Mouse (Mus musculus) spleen, adult 2 months (tissue): ENCODE measurements around the gene Rps24. TPM values are rescaled to one million over a fixed set of nuclear protein-coding genes. Genes with fewer than 3 reads are reported as not detected.

Experiments used
- DNase-seq, 2 experiments: peaks; one replicate each; pipeline versions ENCODE4 v3.0.0 to v3.0.0-alpha.2; 2012 to 2021; ENCODE audit warnings: low spot score in 2 of 2, low read depth in 1 of 2
- H3K27ac ChIP-seq: fragments of 200-500 bp; 2 replicates; pipeline ENCODE4 v1.5.1; 2012; ENCODE audit warnings: low read length, inconsistent platforms; ENCODE audit not compliant: insufficient read depth
- H3K27me3 ChIP-seq: fragments of 200-500 bp; 2 replicates; pipeline ENCODE4 v1.6.1; 2012; ENCODE audit warnings: mild to moderate bottlenecking, moderate library complexity, low read length, inconsistent platforms; ENCODE audit not compliant: control insufficient read depth, insufficient read depth
- H3K36me3 ChIP-seq: fragments of 200-500 bp; 2 replicates; pipeline ENCODE4 v1.6.1; 2012; ENCODE audit warnings: mild to moderate bottlenecking, low read length, inconsistent platforms; ENCODE audit not compliant: control insufficient read depth, insufficient read depth
- H3K4me1 ChIP-seq: fragments of 200-500 bp; 2 replicates; pipeline ENCODE4 v1.6.1; 2011; ENCODE audit warnings: inconsistent platforms; ENCODE audit not compliant: control insufficient read depth, insufficient read depth, insufficient read length
- H3K4me3 ChIP-seq: fragments of 200-500 bp; 2 replicates; pipeline ENCODE4 v1.5.1; 2011; ENCODE audit warnings: mild to moderate bottlenecking, inconsistent platforms; ENCODE audit not compliant: insufficient read depth, insufficient read length; ENCODE audit errors: extremely low read depth
- CTCF ChIP-seq: fragments of 200-500 bp; IDR thresholded peaks from 2 replicates; pipeline ENCODE4 v1.5.1; 2011; ENCODE audit warnings: mild to moderate bottlenecking, inconsistent platforms; ENCODE audit not compliant: insufficient read depth, insufficient read length, insufficient replicate concordance; ENCODE audit errors: extremely low read depth
- POLR2A ChIP-seq: fragments of 200-500 bp; IDR thresholded peaks from 2 replicates; pipeline ENCODE4 v1.6.1; 2011; ENCODE audit warnings: low read depth, low read length, inconsistent platforms
- WGBS: fragments of 180-500 bp; shearing (Covaris S2); methylation state at CpG from one replicate; pipeline ENCODE4 v1.1.7; 2018; 5-methylcytosine and 5-hydroxymethylcytosine counted together
- polyA plus RNA-seq: library from polyadenylated mRNA; depleted of rRNA; stranded (reverse); fragments of >200 nt; gene quantifications from 2 replicates; pipeline ENCODE4 v1.2.3, GENCODE M21; 2012

The Rps24 gene
- polyA plus RNA-seq, 1 experiment = 850 TPM

GRCm38 (mm10) chr14:24510679-24511078 is 23.8 kb downstream of the Rps24 start:
- H3K4me1 ChIP-seq = no peaks in the 10 kb centered on the region
- no peaks in the 10 kb centered on the region for H3K27me3 ChIP-seq
- no peak for DNase-seq
- no peak overlapping the region for H3K27ac ChIP-seq
- H3K4me3 ChIP-seq = no peak overlapping the region
- H3K36me3 ChIP-seq = no peaks in the 10 kb centered on the region
- 85% methylated on average over 2 of the region's 2 CpGs for WGBS
- TF ChIP-seq POLR2A = no peak
- TF ChIP-seq CTCF = no peak

GRCm38 (mm10) chr14:24512527-24513161 is 25.7 kb downstream of the Rps24 start:
- no peak for DNase-seq
- TF ChIP-seq POLR2A (no peak), CTCF (no peak)
- H3K36me3 ChIP-seq = no peaks in the 10 kb centered on the region
- no peaks in the 10 kb centered on the region for H3K4me1 ChIP-seq
- no peaks in the 10 kb centered on the region for H3K27me3 ChIP-seq
- H3K4me3 ChIP-seq = no peak overlapping the region
- no peak overlapping the region for H3K27ac ChIP-seq
- WGBS = 92% methylated on average over 6 of the region's 6 CpGs

- H3K27me3 ChIP-seq = no peaks in the 10 kb centered on the region
- 81% methylated on average over 8 of the region's 8 CpGs for WGBS
- no peaks in the 10 kb centered on the region for H3K36me3 ChIP-seq
- no peak for DNase-seq
- no peak overlapping the region for H3K27ac ChIP-seq
- no peak overlapping the region for H3K4me3 ChIP-seq
- no peak for TF ChIP-seq CTCF
- no peak for TF ChIP-seq POLR2A
- no peaks in the 10 kb centered on the region for H3K4me1 ChIP-seq
Observed at GRCm38 (mm10) chr14:24521597-24521996, 34.7 kb downstream of the Rps24 start.

- Histone ChIP-seq H3K4me3 (no peak overlapping the region), H3K36me3 (no peaks in the 10 kb centered on the region), H3K27me3 (no peaks in the 10 kb centered on the region), H3K27ac (no peak overlapping the region), H3K4me1 (no peaks in the 10 kb centered on the region)
- TF ChIP-seq POLR2A = no peak
- WGBS = 85% methylated on average over 3 of the region's 3 CpGs
- DNase-seq = no peak
Observed at GRCm38 (mm10) chr14:24525137-24525536, 38.2 kb downstream of the Rps24 start.

- no peak for DNase-seq
- Histone ChIP-seq H3K27ac (no peak overlapping the region), H3K4me3 (no peak overlapping the region), H3K27me3 (no peaks in the 10 kb centered on the region), H3K4me1 (no peaks in the 10 kb centered on the region), H3K36me3 (no peaks in the 10 kb centered on the region)
- TF ChIP-seq POLR2A (no peak), CTCF (no peak)
- 87% methylated on average over 10 of the region's 10 CpGs for WGBS
Observed at GRCm38 (mm10) chr14:24525677-24526415, 38.9 kb downstream of the Rps24 start.

- no peaks in the 10 kb centered on the region for H3K4me1 ChIP-seq
- no peak for TF ChIP-seq CTCF
- TF ChIP-seq POLR2A = no peak
- H3K27me3 ChIP-seq = no peaks in the 10 kb centered on the region
- no peak for DNase-seq
- no peak overlapping the region for H3K4me3 ChIP-seq
- no peaks in the 10 kb centered on the region for H3K36me3 ChIP-seq
- no peak overlapping the region for H3K27ac ChIP-seq
- 89% methylated on average over 10 of the region's 10 CpGs for WGBS
Observed at GRCm38 (mm10) chr14:24526440-24526839, 39.5 kb downstream of the Rps24 start.

- DNase-seq = no peak
- H3K27ac ChIP-seq = no peak overlapping the region
- TF ChIP-seq POLR2A (no peak), CTCF (no peak)
- H3K4me1 ChIP-seq = no peaks in the 10 kb centered on the region
- H3K36me3 ChIP-seq = no peaks in the 10 kb centered on the region
- H3K27me3 ChIP-seq = no peaks in the 10 kb centered on the region
- H3K4me3 ChIP-seq = no peak overlapping the region
- WGBS = 27% methylated on average over 6 of the region's 6 CpGs
Observed at GRCm38 (mm10) chr14:24530228-24530627, 43.3 kb downstream of the Rps24 start.
